Mouse (Mus musculus) neural tube, embryonic 14.5 days (tissue): ENCODE data around the gene Gsta2. TPM values are rescaled to one million over a fixed set of nuclear protein-coding genes. Genes with fewer than 3 reads are reported as not detected.
"Not testable (repeated sequence)": the region's sequence is repeated elsewhere in the genome, so short reads cannot be mapped to it uniquely, and the experiment has no call there.

Source experiments
- ATAC-seq: fragments of 200-750 bp; cut with Nextera tagmentation; 2 replicates; pipeline ENCODE4 v1.8.0; 2017; ENCODE audit warnings: low read depth, mild to moderate bottlenecking, moderate TSS enrichment, moderate library complexity
- H3K27ac ChIP-seq: fragments of 300-500 bp; sonication (generic); 2 replicates; pipeline ENCODE4 v1.5.1; 2014; ENCODE audit warnings: low read depth, mild to moderate bottlenecking, control low read depth, low read length, moderate library complexity, mixed read lengths
- H3K27me3 ChIP-seq: fragments of 300-500 bp; sonication (generic); 2 replicates; pipeline ENCODE4 v1.6.1; 2014; ENCODE audit warnings: low read length; ENCODE audit not compliant: control insufficient read depth, insufficient read depth
- H3K36me3 ChIP-seq: fragments of 300-500 bp; sonication (generic); 2 replicates; pipeline ENCODE4 v1.6.1; 2014; ENCODE audit warnings: low read length, mixed read lengths; ENCODE audit not compliant: control insufficient read depth, insufficient read depth
- H3K4me1 ChIP-seq: fragments of 300-500 bp; sonication (generic); 2 replicates; pipeline ENCODE4 v1.6.1; 2014; ENCODE audit warnings: low read length; ENCODE audit not compliant: control insufficient read depth, insufficient read depth
- H3K4me2 ChIP-seq: fragments of 300-500 bp; sonication (generic); 2 replicates; pipeline ENCODE4 v1.6.1; 2014; ENCODE audit warnings: mild to moderate bottlenecking, low read depth, low read length, control low read depth
- H3K4me3 ChIP-seq: fragments of 300-500 bp; sonication (generic); 2 replicates; pipeline ENCODE4 v1.5.1; 2014; ENCODE audit warnings: low read depth, low read length, control low read depth, mixed read lengths
- H3K9ac ChIP-seq: fragments of 300-500 bp; sonication (generic); replicated peaks from 2 replicates; pipeline ENCODE4 v1.6.1; 2014; ENCODE audit warnings: low read depth, mild to moderate bottlenecking, control low read depth, low read length, mixed read lengths
- H3K9me3 ChIP-seq: fragments of 300-500 bp; sonication (generic); 2 replicates; pipeline ENCODE4 v1.6.1; 2016; ENCODE audit warnings: low read length; ENCODE audit not compliant: control insufficient read depth
- WGBS: fragments of 180-500 bp; shearing (Covaris S2); extraction: QIAGEN DNeasy Blood & Tissue Kit; methylation state at CpG from one replicate; pipeline ENCODE4 v1.1.7; 2014; 5-methylcytosine and 5-hydroxymethylcytosine counted together
- polyA plus RNA-seq: library from polyadenylated mRNA; unstranded; fragments of >200 nt; fragmentation: Nextera tagmentation; extraction: Ambion mirVana; gene quantifications from 2 replicates; pipeline ENCODE4 v1.2.1, GENCODE M21; 2014

Gene Gsta2
- polyA plus RNA-seq, 1 experiment from 2014 or later = not detected

- not testable (repeated sequence) for H3K36me3 ChIP-seq, ATAC-seq, H3K9me3 ChIP-seq, H3K9ac ChIP-seq, H3K4me1 ChIP-seq, H3K27ac ChIP-seq, H3K4me2 ChIP-seq, H3K27me3 ChIP-seq, H3K4me3 ChIP-seq
- 77% methylated on average over 5 of the region's 7 CpGs for WGBS
Measured at GRCm38 (mm10) chr9:78294781-78295180, 60.8 kb downstream of the Gsta2 start.

DNA sequence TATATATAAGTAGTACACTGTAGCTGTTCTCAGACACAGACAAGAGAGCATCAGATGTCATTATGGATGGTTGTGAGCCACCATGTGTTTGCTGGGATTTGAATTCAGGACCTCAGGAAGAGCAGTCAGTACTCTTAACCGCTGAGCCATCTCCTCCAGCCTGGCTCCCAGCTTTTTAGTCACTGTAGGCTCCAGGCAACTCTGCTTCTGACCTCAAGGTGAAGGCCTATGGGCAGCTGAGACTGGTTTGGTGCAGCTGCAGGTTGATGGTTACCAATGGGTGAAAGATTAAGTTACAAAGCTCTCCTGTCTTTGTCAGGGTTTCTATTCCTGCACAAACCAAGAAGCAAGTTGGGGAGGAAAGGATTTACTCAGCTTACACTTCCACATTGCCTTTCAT is 61.9 kb downstream of the Gsta2 start:
- WGBS = 80% methylated on average over 1 of the region's 1 CpGs
- H3K4me1 ChIP-seq = not testable (repeated sequence)

DNA sequence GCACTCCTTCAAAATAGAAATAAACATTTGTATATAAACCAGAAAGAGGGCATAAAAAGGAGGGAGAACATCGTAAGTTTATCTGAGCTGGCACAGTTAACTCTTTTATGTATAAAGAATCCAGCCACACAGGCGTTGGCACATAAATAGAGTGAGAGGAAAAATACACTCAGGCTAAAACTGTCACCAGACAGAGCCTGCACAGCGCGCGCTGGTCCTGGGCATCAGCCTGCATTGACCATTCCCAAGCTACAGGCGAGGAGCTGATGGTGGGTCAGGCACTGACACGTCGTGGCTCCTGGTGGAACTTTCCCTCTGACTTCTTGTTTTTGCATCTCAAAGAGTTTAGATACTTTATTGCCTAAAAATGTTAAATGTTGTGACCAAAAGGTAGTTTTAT is 63.1 kb downstream of the Gsta2 start:
- ATAC-seq, H3K9me3 ChIP-seq, H3K27ac ChIP-seq, H3K4me3 ChIP-seq, H3K4me2 ChIP-seq, H3K36me3 ChIP-seq, H3K27me3 ChIP-seq, H3K4me1 ChIP-seq, H3K9ac ChIP-seq: not testable (repeated sequence)
- 85% methylated on average over 8 of the region's 8 CpGs for WGBS

More for the DNA sequence above, 61.9 kb downstream of the Gsta2 start:
- H3K27me3 ChIP-seq, H3K27ac ChIP-seq, H3K4me3 ChIP-seq, ATAC-seq, H3K9ac ChIP-seq, H3K36me3 ChIP-seq, H3K4me2 ChIP-seq, H3K9me3 ChIP-seq: not testable (repeated sequence)

DNA sequence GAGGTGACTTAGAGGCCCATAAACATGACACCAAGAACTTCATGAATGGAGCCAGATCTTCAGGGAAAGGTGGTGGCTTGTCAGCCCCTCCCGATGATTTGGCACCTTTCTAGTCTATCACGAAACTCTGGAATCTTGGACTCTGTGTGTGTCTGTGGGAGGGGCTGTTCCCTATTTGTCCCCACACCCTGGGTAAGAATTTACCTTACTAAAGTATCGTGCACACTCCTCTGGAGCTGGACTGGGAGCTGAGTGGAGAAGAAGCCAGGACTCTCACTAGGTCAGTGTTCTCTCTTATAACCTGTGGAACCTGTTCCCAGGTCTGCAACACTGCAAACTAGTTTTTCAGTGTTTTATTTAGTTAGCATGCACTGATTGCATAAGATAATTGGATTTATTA is 65.9 kb downstream of the Gsta2 start, which contains the start of gene Gm10639:
Gene Gm10639 (plus strand): TSS at position 201 of the 400 bp plus-strand sequence.
- not testable (repeated sequence) for H3K9ac ChIP-seq, H3K4me2 ChIP-seq, H3K36me3 ChIP-seq, H3K27me3 ChIP-seq, H3K27ac ChIP-seq, H3K4me3 ChIP-seq, ATAC-seq, H3K4me1 ChIP-seq, H3K9me3 ChIP-seq
- 95% methylated on average over 3 of the region's 3 CpGs for WGBS

DNA sequence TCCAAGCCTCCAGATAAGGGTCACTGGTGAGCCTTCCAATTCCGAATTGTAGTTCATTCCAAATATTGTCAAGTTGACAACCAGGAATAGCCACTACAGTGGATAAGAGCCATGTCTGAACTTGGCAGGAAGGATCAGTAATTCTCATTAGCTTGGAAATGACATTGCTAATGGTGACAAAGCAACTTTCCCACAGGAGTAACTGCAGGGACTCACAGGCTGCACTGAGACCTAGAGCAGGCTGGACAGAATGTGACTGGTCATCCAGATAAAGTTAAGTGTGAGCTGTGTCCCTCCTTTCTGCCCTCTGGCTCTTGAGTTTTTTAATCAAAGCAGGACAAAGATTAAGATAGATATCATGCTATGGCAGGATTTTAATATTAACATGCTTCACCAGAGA is 66.5 kb downstream of the Gsta2 start:
- not testable (repeated sequence) for H3K9me3 ChIP-seq, H3K27me3 ChIP-seq, H3K4me2 ChIP-seq

DNA sequence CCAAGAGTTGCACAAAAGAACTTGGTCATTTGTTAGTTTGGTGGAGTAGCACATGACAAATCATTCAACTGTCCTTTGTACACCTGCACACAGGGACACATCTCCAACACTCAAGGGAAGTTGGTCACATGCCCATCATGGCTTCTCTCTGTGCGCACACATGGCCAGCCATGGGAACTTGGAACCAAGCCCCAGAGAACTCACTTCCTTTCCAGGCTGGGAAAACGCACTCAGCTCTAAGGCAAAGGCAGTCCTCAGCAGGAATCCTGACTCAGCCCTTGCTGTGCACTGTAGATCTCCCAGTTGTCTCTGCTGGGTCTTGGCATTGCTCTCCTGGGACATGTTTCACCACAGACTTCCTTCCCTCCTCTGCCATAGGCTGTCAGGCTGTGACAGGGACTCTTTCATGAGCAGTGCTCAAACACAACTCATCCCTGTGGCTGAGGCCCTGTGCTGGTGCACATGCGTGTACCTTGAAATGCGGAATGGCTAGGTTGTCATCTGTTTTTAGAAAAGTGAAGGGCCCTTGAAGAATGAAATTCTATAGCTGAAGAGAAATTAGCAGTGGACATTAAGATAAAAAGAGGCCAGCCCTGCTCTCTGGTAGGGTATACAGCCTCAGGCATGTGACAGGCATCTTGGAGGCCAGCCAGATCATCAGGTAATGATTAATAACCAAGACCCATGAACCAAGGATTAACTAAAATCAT is 73.4 kb downstream of the Gsta2 start:
- not testable (repeated sequence) for H3K9ac ChIP-seq, ATAC-seq
- WGBS = 87% methylated on average over 4 of the region's 4 CpGs

More for the DNA sequence above, 66.5 kb downstream of the Gsta2 start:
- not testable (repeated sequence) for H3K9ac ChIP-seq, H3K36me3 ChIP-seq, H3K4me1 ChIP-seq, ATAC-seq, H3K27ac ChIP-seq, H3K4me3 ChIP-seq
- 54% methylated on average over 1 of the region's 1 CpGs for WGBS

More for the DNA sequence above, 73.4 kb downstream of the Gsta2 start:
- H3K36me3 ChIP-seq, H3K27ac ChIP-seq, H3K9me3 ChIP-seq, H3K4me2 ChIP-seq, H3K4me3 ChIP-seq, H3K27me3 ChIP-seq, H3K4me1 ChIP-seq: not testable (repeated sequence)

Other genes with a start within 250 kb of the Gsta2 start
- 91.4 and 94.7 TPM in 2 replicates for gene Fbxo9, start 246.7 kb downstream of the Gsta2 start, polyA plus RNA-seq
- gene Ick, start 246.6 kb downstream of the Gsta2 start, polyA plus RNA-seq = 36.0 and 40.8 TPM in 2 replicates
- gene Gsta4, start 173.0 kb downstream of the Gsta2 start, polyA plus RNA-seq = 34.4 and 34.9 TPM in 2 replicates
- gene Gsta1, start 125.1 kb downstream of the Gsta2 start, polyA plus RNA-seq = not detected in 2 replicates
- gene Gm3776, start 98.7 kb downstream of the Gsta2 start, polyA plus RNA-seq = not detected in 2 replicates
- not detected in 2 replicates for gene Gm10639, start 65.9 kb downstream of the Gsta2 start, polyA plus RNA-seq
- gene Omt2a, start 41.0 kb downstream of the Gsta2 start, polyA plus RNA-seq = not detected in 2 replicates
- gene Omt2b, start 28.2 kb downstream of the Gsta2 start, polyA plus RNA-seq = not detected in 2 replicates
- 3.1 and 5.9 TPM in 2 replicates for gene Dppa5a, start 12.4 kb upstream of the Gsta2 start, polyA plus RNA-seq
- 4.1 and 4.9 TPM in 2 replicates for gene Ooep, start 22.9 kb upstream of the Gsta2 start, polyA plus RNA-seq
- gene Ddx43, start 40.0 kb upstream of the Gsta2 start, polyA plus RNA-seq = 0.12 and 0.59 TPM in 2 replicates
- 0.60 and 0.70 TPM in 2 replicates for gene Cgas, start 87.4 kb upstream of the Gsta2 start, polyA plus RNA-seq
- gene Mto1, start 92.4 kb upstream of the Gsta2 start, polyA plus RNA-seq = 32.0 and 34.6 TPM in 2 replicates
- gene Gm17324, start 93.0 kb upstream of the Gsta2 start, polyA plus RNA-seq = 2.1 and 2.4 TPM in 2 replicates
- gene Eef1a1, start 133.4 kb upstream of the Gsta2 start, polyA plus RNA-seq = 3,427 and 3,855 TPM in 2 replicates
- 18.8 and 20.4 TPM in 2 replicates for gene Slc17a5, start 232.3 kb upstream of the Gsta2 start, polyA plus RNA-seq